Mouse (Mus musculus) limb, embryonic 13.5 days (tissue): ENCODE data around the gene Cand2. TPM values are rescaled to one million over a fixed set of nuclear protein-coding genes. Genes with fewer than 3 reads are reported as not detected.

Experiments used
- ATAC-seq: fragments of 200-750 bp; cut with Nextera tagmentation; 2 replicates; pipeline ENCODE4 v1.8.0; 2017; ENCODE audit warnings: low read depth, moderate number of reproducible peaks, moderate TSS enrichment; ENCODE audit not compliant: low FRiP score
- H3K27ac ChIP-seq: fragments of 300-500 bp; sonication (generic); 2 replicates; pipeline ENCODE4 v1.5.1; 2015; ENCODE audit warnings: inconsistent platforms, mild to moderate bottlenecking, moderate library complexity
- H3K27me3 ChIP-seq: fragments of 300-500 bp; sonication (generic); 2 replicates; pipeline ENCODE4 v1.6.1; 2015; ENCODE audit warnings: mild to moderate bottlenecking, inconsistent platforms
- H3K36me3 ChIP-seq: fragments of 300-500 bp; sonication (generic); 2 replicates; pipeline ENCODE4 v1.6.1; 2015; ENCODE audit warnings: inconsistent platforms, mild to moderate bottlenecking, moderate library complexity
- H3K4me1 ChIP-seq: fragments of 300-500 bp; sonication (generic); 2 replicates; pipeline ENCODE4 v1.6.1; 2015; ENCODE audit warnings: inconsistent platforms
- H3K4me2 ChIP-seq: fragments of 300-500 bp; sonication (generic); replicated peaks from 2 replicates; pipeline ENCODE4 v1.6.1; 2015; ENCODE audit warnings: inconsistent platforms, mild to moderate bottlenecking, moderate library complexity
- H3K4me3 ChIP-seq: fragments of 300-500 bp; sonication (generic); 2 replicates; pipeline ENCODE4 v1.5.1; 2015; ENCODE audit warnings: moderate library complexity, mild to moderate bottlenecking, inconsistent platforms
- H3K9ac ChIP-seq: fragments of 300-500 bp; sonication (generic); 2 replicates; pipeline ENCODE4 v1.6.1; 2015; ENCODE audit warnings: mild to moderate bottlenecking, inconsistent platforms
- H3K9me3 ChIP-seq: fragments of 300-500 bp; sonication (generic); 2 replicates; pipeline ENCODE4 v1.6.1; 2016; ENCODE audit warnings: inconsistent platforms
- WGBS: fragments of 180-500 bp; shearing (Covaris S2); methylation state at CpG from one replicate; pipeline ENCODE4 v1.1.7; 2015; 5-methylcytosine and 5-hydroxymethylcytosine counted together
- polyA plus RNA-seq: library from polyadenylated mRNA; unstranded; fragments of >200 nt; fragmentation: Nextera tagmentation; extraction: Ambion mirVana; gene quantifications from 2 replicates; pipeline ENCODE4 v1.2.1, GENCODE M21; 2015

Gene Cand2
- polyA plus RNA-seq, 1 experiment from 2014 or later = 56.8 TPM

DNA sequence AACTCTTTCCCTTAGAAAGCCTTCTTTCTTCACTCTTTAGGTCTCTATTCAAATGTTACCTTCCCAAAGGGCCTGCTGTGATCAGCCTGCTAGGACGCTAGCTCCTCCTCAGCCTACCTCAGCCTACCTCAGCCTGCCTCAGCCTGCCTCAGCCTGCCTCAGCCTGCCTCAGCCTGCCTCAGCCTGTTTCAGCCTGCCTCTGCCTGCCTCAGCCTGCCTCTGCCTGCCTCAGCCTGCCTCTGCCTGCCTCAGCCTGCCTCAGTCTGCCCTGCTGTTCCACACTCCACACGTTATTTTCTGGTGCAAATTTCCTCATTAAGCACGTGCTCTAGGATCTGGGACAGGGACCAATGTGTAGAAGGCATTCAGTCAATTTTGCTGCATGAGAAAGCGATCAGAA, 14.2 kb upstream of the Cand2 start:
- no peak overlapping the region for H3K4me3 ChIP-seq
- ATAC-seq = no peak
- WGBS = 90% methylated on average over 4 of the region's 4 CpGs
- no peak overlapping the region for H3K27ac ChIP-seq
- no peaks in the 10 kb centered on the region for H3K27me3 ChIP-seq
- no peak overlapping the region for H3K9ac ChIP-seq
- H3K36me3 ChIP-seq = no peaks in the 10 kb centered on the region
- peaks cover 33% of the 10 kb centered on the region for H3K4me1 ChIP-seq
- H3K4me2 ChIP-seq = no peak overlapping the region
- H3K9me3 ChIP-seq = no peaks in the 10 kb centered on the region

DNA sequence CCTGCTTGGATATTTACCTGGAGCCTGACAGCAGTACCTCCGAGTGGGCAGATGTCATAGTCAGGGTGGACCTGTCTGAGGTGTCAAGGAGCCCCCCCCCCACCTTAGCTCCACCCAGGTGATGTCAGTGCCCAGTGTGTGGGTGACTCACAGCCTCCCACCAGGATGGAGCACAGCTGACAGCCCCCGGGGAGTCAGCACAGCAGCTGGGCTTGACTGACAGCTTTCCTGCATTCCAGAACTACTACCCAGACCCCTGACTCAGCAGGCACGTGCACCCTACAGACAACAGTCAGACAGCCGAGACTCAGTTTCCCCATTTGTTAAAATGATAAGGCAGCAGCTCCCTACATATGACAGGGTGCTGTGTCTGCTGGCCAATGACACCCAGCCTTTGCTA, 13.4 kb upstream of the Cand2 start:
- Histone ChIP-seq H3K9ac (no peak overlapping the region), H3K27me3 (no peaks in the 10 kb centered on the region), H3K36me3 (no peaks in the 10 kb centered on the region), H3K4me3 (no peak overlapping the region), H3K4me1 (peaks cover 33% of the 10 kb centered on the region), H3K27ac (no peak overlapping the region), H3K4me2 (no peak overlapping the region), H3K9me3 (no peaks in the 10 kb centered on the region)
- ATAC-seq = no peak
- WGBS = 52% methylated on average over 4 of the region's 4 CpGs

DNA sequence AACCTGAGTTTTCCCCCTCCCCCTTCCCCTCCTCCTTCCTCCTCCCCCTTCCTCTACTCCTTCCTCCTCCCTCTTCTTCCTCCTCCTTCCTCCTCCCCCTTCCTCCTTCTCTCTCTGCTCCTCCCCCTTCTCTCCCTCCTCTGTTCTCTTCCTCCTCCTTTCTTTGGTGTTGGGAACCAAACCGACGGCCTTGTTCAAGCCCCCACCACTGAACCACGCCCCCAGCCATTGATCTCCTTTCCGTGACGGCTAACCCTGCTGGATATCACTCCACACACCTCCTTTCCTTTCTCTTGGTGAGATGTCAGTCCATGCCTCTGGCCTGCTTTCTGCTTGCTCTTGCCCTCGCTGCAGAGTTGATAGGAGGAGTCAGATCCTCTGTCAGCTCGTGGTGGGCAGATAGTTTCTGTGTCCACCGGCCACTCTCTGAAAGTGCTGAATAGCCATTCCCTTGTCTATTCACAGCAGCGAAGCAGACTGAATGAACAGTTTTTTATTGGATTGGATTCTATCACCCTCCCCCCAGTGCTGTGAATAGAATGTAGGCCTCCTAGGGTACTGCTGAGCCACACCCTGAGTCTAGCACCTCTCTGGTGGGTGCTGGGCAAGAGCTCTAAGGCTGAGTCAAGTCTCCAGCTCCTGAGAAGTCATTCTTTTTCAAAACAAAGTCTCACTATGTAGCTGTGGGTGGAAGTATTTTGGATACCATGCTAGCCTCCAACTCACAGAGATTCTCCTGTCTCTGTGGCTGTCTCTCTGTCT, 12.2 kb upstream of the Cand2 start, which contains the start of gene Tmem40:
Gene Tmem40 (minus strand): TSS at position 416 of the 762 bp plus-strand sequence.
- peak within 1 kb of the TSS; percentile 85 for H3K27ac ChIP-seq
- 4% methylated on average over 9 of the region's 9 CpGs for WGBS
- H3K4me2 ChIP-seq = peak within 1 kb of the TSS; percentile 42
- peak within 1 kb of the TSS; percentile 35; the same call in 1 of the 2 replicates for H3K9ac ChIP-seq
- peaks cover 33% of the 10 kb centered on the region for H3K4me1 ChIP-seq
- no peaks in the 10 kb centered on the region for H3K9me3 ChIP-seq
- ATAC-seq = 0 out of 2 replicates have a peak, but pooled peaks have one; percentile 22
- no peaks in the 10 kb centered on the region for H3K36me3 ChIP-seq
- no peaks in the 10 kb centered on the region for H3K27me3 ChIP-seq
- peak within 1 kb of the TSS; percentile 5; the same call in 1 of the 2 replicates for H3K4me3 ChIP-seq

DNA sequence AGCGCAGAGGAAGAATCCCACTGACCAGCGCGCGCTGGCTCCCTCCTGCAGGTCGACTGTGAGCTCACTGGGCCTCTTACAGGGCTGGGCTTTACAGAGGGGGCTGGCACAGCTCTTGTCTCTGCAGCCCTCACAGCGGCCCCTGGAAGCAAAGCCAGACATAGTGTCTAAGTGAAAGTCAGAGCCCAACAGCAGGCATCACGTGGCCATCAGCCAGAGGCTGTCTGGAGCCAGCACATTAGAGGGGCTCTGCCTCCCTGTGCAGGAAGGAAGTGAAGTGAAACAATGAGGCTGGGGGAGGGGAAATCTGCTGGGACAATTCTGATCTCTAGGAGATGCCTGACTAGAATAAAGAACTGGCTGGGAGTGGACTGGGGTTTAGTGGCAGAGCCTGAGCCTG, 10.2 kb upstream of the Cand2 start:
- Histone ChIP-seq H3K36me3 (no peaks in the 10 kb centered on the region), H3K9ac (peak overlapping the region; percentile 51; the same call in 1 of the 2 replicates), H3K4me2 (peak overlapping the region; percentile 39), H3K4me1 (peaks cover 33% of the 10 kb centered on the region), H3K9me3 (no peaks in the 10 kb centered on the region), H3K27ac (peak overlapping the region; percentile 85), H3K27me3 (no peaks in the 10 kb centered on the region), H3K4me3 (no peak overlapping the region)
- ATAC-seq = peak; percentile 91
- WGBS = 11% methylated on average over 7 of the region's 7 CpGs

DNA sequence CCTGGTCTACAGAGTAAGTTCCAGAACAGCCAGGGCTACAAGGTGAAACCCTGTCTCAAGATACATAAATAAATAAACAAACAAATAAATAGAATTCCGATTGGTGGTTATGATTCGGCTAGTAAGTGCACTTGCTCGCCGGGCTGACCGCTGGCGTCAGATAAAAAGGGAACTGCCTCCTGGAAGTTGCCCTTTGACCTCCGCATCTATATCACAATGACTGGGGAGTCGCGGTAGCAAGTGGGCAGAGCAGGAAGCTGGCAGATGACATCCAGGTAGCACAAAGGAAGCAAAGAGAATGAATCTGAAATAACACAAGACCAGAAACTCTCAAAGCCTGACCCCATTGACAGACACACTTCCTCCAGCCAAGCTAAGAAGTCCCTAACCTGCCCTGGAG, 7.0 kb upstream of the Cand2 start:
- 54% methylated on average over 9 of the region's 9 CpGs for WGBS
- ATAC-seq = no peak
- Histone ChIP-seq H3K9ac (no peak overlapping the region), H3K9me3 (no peaks in the 10 kb centered on the region), H3K27ac (no peak overlapping the region; the same call in 1 of the 2 replicates), H3K4me2 (no peak overlapping the region), H3K4me1 (peaks cover 22% of the 10 kb centered on the region), H3K36me3 (no peaks in the 10 kb centered on the region), H3K27me3 (no peaks in the 10 kb centered on the region), H3K4me3 (no peak overlapping the region)

DNA sequence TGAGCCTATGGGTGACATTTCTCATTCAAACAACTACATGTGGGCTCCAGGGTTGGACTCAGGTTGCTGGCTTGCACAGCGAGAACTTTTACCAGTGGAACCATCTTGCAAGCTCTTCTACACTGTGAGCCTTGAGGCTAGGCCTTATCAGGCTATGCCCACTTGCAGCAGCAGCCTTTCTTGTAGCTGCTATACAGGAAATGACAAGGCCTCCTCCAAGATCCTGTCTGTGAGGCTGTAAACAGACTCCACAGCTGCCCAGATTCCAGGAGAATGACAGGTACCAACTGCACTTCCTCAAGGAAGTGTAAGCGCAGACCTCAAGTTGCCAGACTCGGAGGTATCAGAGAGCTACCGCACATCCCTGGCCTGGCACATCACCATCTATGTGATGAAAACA, 6.1 kb upstream of the Cand2 start:
- no peak overlapping the region for H3K4me3 ChIP-seq
- H3K9me3 ChIP-seq = no peaks in the 10 kb centered on the region
- 76% methylated on average over 4 of the region's 4 CpGs for WGBS
- no peak overlapping the region for H3K9ac ChIP-seq
- no peaks in the 10 kb centered on the region for H3K27me3 ChIP-seq
- H3K4me2 ChIP-seq = no peak overlapping the region
- no peaks in the 10 kb centered on the region for H3K36me3 ChIP-seq
- H3K4me1 ChIP-seq = peaks cover 17% of the 10 kb centered on the region
- H3K27ac ChIP-seq = no peak overlapping the region
- no peak for ATAC-seq

DNA sequence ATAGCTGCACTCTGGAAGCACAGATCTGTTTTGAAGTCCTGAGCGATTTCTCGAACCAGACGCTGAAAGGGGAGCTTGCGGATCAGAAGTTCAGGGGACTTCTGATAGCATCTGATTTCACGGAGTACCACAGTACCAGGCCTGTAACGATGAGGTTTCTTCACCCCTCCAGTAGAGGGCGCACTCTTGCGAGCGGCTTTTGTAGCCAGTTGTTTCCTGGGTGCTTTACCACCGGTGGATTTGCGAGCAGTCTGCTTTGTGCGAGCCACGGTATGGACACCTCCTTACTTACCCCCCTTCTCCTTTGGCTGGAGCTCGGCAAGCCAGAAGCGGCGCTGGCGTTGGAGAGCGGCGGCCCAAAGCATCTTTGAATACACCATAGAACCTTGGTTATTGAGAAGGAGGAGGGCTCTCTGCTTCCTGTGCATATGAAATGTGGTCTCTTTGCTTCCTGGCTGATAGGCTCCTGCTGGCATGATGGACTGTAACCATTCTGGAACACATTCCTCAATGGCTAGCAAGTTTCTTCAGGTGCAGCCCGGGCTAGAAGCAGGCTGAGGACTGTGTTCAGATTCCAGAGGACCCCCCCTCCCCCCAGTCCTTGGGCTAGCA, 4.2 kb upstream of the Cand2 start:
- WGBS = 86% methylated on average over 20 of the region's 20 CpGs
- no peak for ATAC-seq

DNA sequence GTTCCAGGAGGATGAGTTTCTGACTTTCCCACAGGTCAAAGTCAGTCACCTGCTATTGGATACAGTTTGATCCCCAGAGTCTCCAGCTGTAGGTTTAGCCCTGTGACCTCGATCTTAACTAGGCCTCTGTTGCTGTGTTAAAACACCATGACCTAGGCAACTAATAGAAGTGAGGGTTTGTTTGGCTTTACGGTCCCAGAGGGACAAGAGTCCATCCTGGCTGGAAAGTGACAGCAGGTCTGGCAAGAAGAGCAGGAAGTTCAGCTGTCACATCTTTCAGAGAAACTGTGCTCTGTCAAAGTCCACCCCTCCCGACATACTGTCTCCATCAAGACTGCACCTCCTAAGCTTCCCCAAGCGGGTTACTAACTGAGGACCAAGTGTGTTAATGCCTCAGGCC, 3.5 kb upstream of the Cand2 start:
- Histone ChIP-seq H3K4me2 (no peak overlapping the region), H3K9me3 (no peaks in the 10 kb centered on the region), H3K4me1 (peaks cover 15% of the 10 kb centered on the region), H3K27ac (no peak overlapping the region), H3K36me3 (no peaks in the 10 kb centered on the region), H3K9ac (no peak overlapping the region), H3K4me3 (no peak overlapping the region), H3K27me3 (no peaks in the 10 kb centered on the region)
- 66% methylated on average over 4 of the region's 4 CpGs for WGBS
- ATAC-seq = no peak

More for the DNA sequence above, 4.2 kb upstream of the Cand2 start:
- Histone ChIP-seq H3K4me2 (no peak overlapping the region), H3K36me3 (no peaks in the 10 kb centered on the region), H3K27me3 (no peaks in the 10 kb centered on the region), H3K4me1 (peaks cover 9% of the 10 kb centered on the region), H3K4me3 (no peak overlapping the region), H3K27ac (no peak overlapping the region), H3K9me3 (no peaks in the 10 kb centered on the region), H3K9ac (no peak overlapping the region)

DNA sequence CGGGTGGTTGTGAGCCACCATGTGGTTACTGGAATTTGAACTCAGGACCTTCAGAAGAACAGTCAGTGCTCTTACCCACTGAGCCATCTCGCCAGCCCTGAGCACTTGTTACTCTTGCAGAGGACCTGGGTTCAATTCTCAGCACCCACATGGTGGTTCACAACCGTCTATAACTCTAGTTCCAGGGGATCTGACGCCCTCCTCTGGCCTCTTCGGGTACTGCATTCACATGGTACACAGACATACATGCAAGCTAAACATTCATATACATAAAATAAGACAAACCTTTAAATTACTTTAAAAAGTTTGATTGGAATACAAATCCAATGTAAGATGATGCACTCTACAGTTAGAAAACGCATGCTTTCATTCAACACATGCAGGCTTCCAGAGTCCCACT, 2.1 kb upstream of the Cand2 start:
- H3K27me3 ChIP-seq = no peaks in the 10 kb centered on the region
- 81% methylated on average over 6 of the region's 6 CpGs for WGBS
- no peaks in the 10 kb centered on the region for H3K9me3 ChIP-seq
- H3K27ac ChIP-seq = no peak overlapping the region
- peaks cover 3% of the 10 kb centered on the region; the same call in 1 of the 2 replicates for H3K36me3 ChIP-seq
- H3K9ac ChIP-seq = no peak overlapping the region
- H3K4me3 ChIP-seq = no peak overlapping the region
- ATAC-seq = no peak
- no peak overlapping the region for H3K4me2 ChIP-seq
- H3K4me1 ChIP-seq = peaks cover 29% of the 10 kb centered on the region

DNA sequence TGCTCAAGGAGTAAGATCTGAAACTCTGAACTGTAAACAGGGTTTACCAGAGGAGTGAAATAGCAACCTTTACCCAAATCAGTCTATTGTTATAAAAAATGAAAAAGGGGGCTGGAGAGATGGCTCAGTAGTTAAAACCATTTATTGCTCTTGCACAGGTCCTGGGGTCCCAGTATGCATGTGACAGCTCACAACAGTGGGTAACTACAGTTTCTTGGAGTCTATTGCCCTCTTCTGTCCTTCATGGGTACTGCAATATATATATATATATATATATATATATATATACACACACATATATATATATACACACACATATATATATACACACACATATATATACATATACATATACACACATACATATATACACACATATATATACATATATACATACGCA, 1.7 kb upstream of the Cand2 start:
- H3K4me3 ChIP-seq = no peak overlapping the region
- peaks cover 29% of the 10 kb centered on the region for H3K4me1 ChIP-seq
- peaks cover 6% of the 10 kb centered on the region for H3K36me3 ChIP-seq
- no peaks in the 10 kb centered on the region for H3K27me3 ChIP-seq
- H3K9ac ChIP-seq = no peak overlapping the region
- no peak for ATAC-seq
- H3K9me3 ChIP-seq = no peaks in the 10 kb centered on the region
- H3K27ac ChIP-seq = no peak overlapping the region
- 88% methylated on average over 1 of the region's 1 CpGs for WGBS
- no peak overlapping the region for H3K4me2 ChIP-seq

DNA sequence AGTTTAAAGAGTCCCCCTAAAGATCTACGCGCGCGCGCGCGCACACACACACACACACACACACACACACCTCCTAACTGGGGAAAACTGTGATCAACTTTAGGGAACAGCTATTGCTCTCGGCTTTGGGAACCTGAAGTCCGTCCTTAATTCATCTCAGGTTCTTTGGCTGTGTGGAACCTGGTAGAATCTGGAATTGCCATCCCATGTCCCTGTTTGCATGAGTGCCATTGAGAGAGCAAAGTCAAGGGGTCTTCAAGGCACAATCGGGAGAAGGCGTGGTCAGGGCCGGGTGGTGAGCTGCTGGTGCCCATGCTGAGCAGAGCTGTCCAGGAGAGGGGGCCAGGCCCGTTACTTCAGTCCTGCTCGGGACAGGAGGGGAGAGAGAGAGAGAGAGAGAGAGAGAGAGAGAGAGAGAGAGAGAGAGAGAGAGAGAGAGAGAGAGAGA, 348 bp upstream of the Cand2 start:
- Histone ChIP-seq H3K9ac (peak overlapping the region; percentile 61), H3K4me1 (peaks cover 29% of the 10 kb centered on the region), H3K27ac (peak overlapping the region; percentile 73; the same call in 1 of the 2 replicates), H3K27me3 (no peaks in the 10 kb centered on the region), H3K4me2 (peak overlapping the region; percentile 98), H3K9me3 (no peaks in the 10 kb centered on the region), H3K36me3 (peaks cover 15% of the 10 kb centered on the region), H3K4me3 (peak overlapping the region; percentile 85)
- WGBS = under 1% methylated on average over 14 of the region's 14 CpGs
- peak; percentile 82 for ATAC-seq

DNA sequence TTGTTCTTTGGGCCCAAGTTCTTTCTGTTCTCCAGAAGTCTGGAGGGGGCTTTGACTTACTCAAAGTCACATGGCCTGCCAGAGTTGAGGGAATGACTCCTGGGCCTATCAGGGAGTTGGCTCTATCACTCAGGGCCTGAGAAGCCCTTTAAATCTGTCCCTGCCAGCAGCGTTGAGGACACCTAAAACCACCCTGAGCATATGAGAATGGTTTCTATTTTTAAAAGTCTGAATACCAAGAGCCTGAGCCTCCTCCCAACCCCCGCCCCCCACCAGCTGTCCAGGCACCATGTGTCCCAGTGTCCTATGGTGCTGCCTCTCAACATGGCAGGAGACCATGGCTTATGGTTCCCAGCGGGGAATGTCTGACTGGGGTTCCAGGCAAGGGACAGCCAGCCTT, 1.5 kb downstream of the Cand2 start:
- H3K27me3 ChIP-seq = no peaks in the 10 kb centered on the region
- peak overlapping the region; percentile 98 for H3K4me2 ChIP-seq
- peak; percentile 62 for ATAC-seq
- H3K4me3 ChIP-seq = peak overlapping the region; percentile 85
- H3K4me1 ChIP-seq = peaks cover 29% of the 10 kb centered on the region
- WGBS = 60% methylated on average over 3 of the region's 3 CpGs
- H3K27ac ChIP-seq = peak overlapping the region; percentile 84; the same call in 1 of the 2 replicates
- H3K9me3 ChIP-seq = no peaks in the 10 kb centered on the region
- peak overlapping the region; percentile 86 for H3K9ac ChIP-seq
- H3K36me3 ChIP-seq = peaks cover 32% of the 10 kb centered on the region
